Mouse (Mus musculus) heart, adult 2 months (tissue): ENCODE results near the gene Glrx3. TPM values are rescaled to one million over a fixed set of nuclear protein-coding genes. Genes with fewer than 3 reads are reported as not detected.

ENCODE experiments used
- DNase-seq, 2 experiments: peaks; one replicate each; pipeline ENCODE4 v3.0.0; 2021
- H3K27ac ChIP-seq: fragments of 200-600 bp; 2 replicates; pipeline ENCODE4 v1.8.1; 2022
- H3K27me3 ChIP-seq: fragments of 200-500 bp; 2 replicates; pipeline ENCODE4 v1.6.1; 2012; ENCODE audit warnings: mild to moderate bottlenecking, low read length, inconsistent platforms, mixed read lengths; ENCODE audit not compliant: control insufficient read depth, insufficient read depth
- H3K36me3 ChIP-seq: fragments of 200-500 bp; 2 replicates; pipeline ENCODE4 v1.6.1; 2012; ENCODE audit warnings: low read length, inconsistent platforms; ENCODE audit not compliant: control insufficient read depth, insufficient read depth
- H3K4me1 ChIP-seq: fragments of 200-500 bp; 2 replicates; pipeline ENCODE4 v1.6.1; 2011; ENCODE audit warnings: low read length; ENCODE audit not compliant: control insufficient read depth, insufficient read depth
- H3K4me3 ChIP-seq: fragments of 200-600 bp; 2 replicates; pipeline ENCODE4 v1.8.1; 2022
- H3K79me2 ChIP-seq: fragments of 200-500 bp; replicated peaks from 2 replicates; pipeline ENCODE4 v1.6.1; 2012; ENCODE audit warnings: mild to moderate bottlenecking, inconsistent platforms, low read length, moderate library complexity, mixed read lengths; ENCODE audit not compliant: control insufficient read depth, insufficient read depth
- H3K9ac ChIP-seq: fragments of 200-500 bp; 2 replicates; pipeline ENCODE4 v1.6.1; 2012; ENCODE audit warnings: low read depth, mild to moderate bottlenecking, control low read depth, inconsistent platforms, low read length, mixed read lengths
- CTCF ChIP-seq: fragments of 200-600 bp; IDR thresholded peaks from 2 replicates; pipeline ENCODE4 v1.8.1; 2022; ENCODE audit warnings: antibody characterized with exemption, mild to moderate bottlenecking, moderate library complexity
- EP300 ChIP-seq: fragments of 200-500 bp; IDR thresholded peaks from 2 replicates; pipeline ENCODE4 v1.6.1; 2011; ENCODE audit warnings: low read depth, low read length, control low read depth; ENCODE audit not compliant: insufficient read depth
- POLR2A ChIP-seq: fragments of 200-500 bp; IDR thresholded peaks from 2 replicates; pipeline ENCODE4 v1.6.1; 2011; ENCODE audit warnings: mild to moderate bottlenecking, low read depth, low read length, control low read depth; ENCODE audit not compliant: insufficient read depth
- WGBS: fragments of 180-500 bp; shearing (Covaris S2); methylation state at CpG from one replicate; pipeline ENCODE4 v1.1.7; 2018; 5-methylcytosine and 5-hydroxymethylcytosine counted together
- intact Hi-C: fragments of 180-260 bp; cut with DNase I; formaldehyde crosslinking; loops from one replicate; pipeline ENCODE4 v1.15.1; 2025
- polyA plus RNA-seq: library from polyadenylated mRNA; depleted of rRNA; stranded (reverse); fragments of >200 nt; gene quantifications from 2 replicates; pipeline ENCODE4 v1.2.3, GENCODE M21; 2012
- total RNA-seq, 2 experiments: library from RNA; stranded (reverse); gene quantifications; 2 replicates each; pipeline ENCODE4 v1.2.3; 2021

Gene Glrx3
- total and polyA plus RNA-seq, 3 experiments, result 94.9 to 147 (median 123) TPM

GRCm38 (mm10) chr7:137461396-137461795 lies 24.0 kb downstream of the Glrx3 start:
- intact Hi-C loops, result loop anchor here (10.0 kb wide), 1 partner anchor 137 kb away; no protein-coding TSS in a partner anchor

GRCm38 (mm10) chr7:137468174-137468573 lies 30.8 kb downstream of the Glrx3 start:
- intact Hi-C loops, result loop anchor here (10.0 kb wide), 1 partner anchor 143 kb away; no protein-coding TSS in a partner anchor

More at GRCm38 (mm10) chr7:137461396-137461795, 24.0 kb downstream of the Glrx3 start:
- WGBS, result 85% methylated on average over 5 of the region's 5 CpGs
- H3K27ac ChIP-seq, result no peak overlapping the region
- H3K4me1 ChIP-seq, result no peaks in the 10 kb centered on the region
- no peak overlapping the region for H3K9ac ChIP-seq
- no peak overlapping the region for H3K4me3 ChIP-seq
- H3K27me3 ChIP-seq, result no peaks in the 10 kb centered on the region
- no peaks in the 10 kb centered on the region for H3K36me3 ChIP-seq
- TF ChIP-seq CTCF (no peak), EP300 (no peak), POLR2A (no peak)
- no peaks in the 10 kb centered on the region for H3K79me2 ChIP-seq
- DNase-seq, result no peak

GRCm38 (mm10) chr7:137471431-137472120 lies 34.2 kb downstream of the Glrx3 start:
- H3K27me3 ChIP-seq, result no peaks in the 10 kb centered on the region
- no peaks in the 10 kb centered on the region for H3K4me1 ChIP-seq
- no peaks in the 10 kb centered on the region for H3K79me2 ChIP-seq
- no peak for DNase-seq
- TF ChIP-seq EP300, result no peak
- TF ChIP-seq CTCF, result peak; percentile 34
- TF ChIP-seq POLR2A, result no peak
- no peak overlapping the region for H3K4me3 ChIP-seq
- 54% methylated on average over 7 of the region's 7 CpGs for WGBS
- H3K27ac ChIP-seq, result no peak overlapping the region
- intact Hi-C loops, result no loop called here
- no peaks in the 10 kb centered on the region for H3K36me3 ChIP-seq
- H3K9ac ChIP-seq, result no peak overlapping the region

More at GRCm38 (mm10) chr7:137468174-137468573, 30.8 kb downstream of the Glrx3 start:
- H3K36me3 ChIP-seq, result no peaks in the 10 kb centered on the region
- no peak overlapping the region for H3K4me3 ChIP-seq
- H3K79me2 ChIP-seq, result no peaks in the 10 kb centered on the region
- H3K9ac ChIP-seq, result no peak overlapping the region
- no peak overlapping the region for H3K27ac ChIP-seq
- WGBS, result 84% methylated on average over 4 of the region's 4 CpGs
- H3K4me1 ChIP-seq, result no peaks in the 10 kb centered on the region
- TF ChIP-seq CTCF (peak; percentile 72), EP300 (0 out of 2 replicates have a peak, but pooled peaks have one; percentile 23), POLR2A (no peak)
- no peaks in the 10 kb centered on the region for H3K27me3 ChIP-seq
- DNase-seq, result peak in 1 of 2 experiments; percentile 30

GRCm38 (mm10) chr7:137472149-137472548 lies 34.7 kb downstream of the Glrx3 start:
- Histone ChIP-seq H3K36me3 (no peaks in the 10 kb centered on the region), H3K9ac (no peak overlapping the region), H3K27me3 (no peaks in the 10 kb centered on the region), H3K27ac (no peak overlapping the region), H3K4me1 (no peaks in the 10 kb centered on the region), H3K79me2 (no peaks in the 10 kb centered on the region), H3K4me3 (no peak overlapping the region)
- WGBS, result 76% methylated on average over 6 of the region's 6 CpGs
- intact Hi-C loops, result no loop called here
- DNase-seq, result no peak
- TF ChIP-seq POLR2A, result no peak
- no peak for TF ChIP-seq CTCF
- TF ChIP-seq EP300, result no peak

- Histone ChIP-seq H3K27ac (no peak overlapping the region), H3K9ac (no peak overlapping the region), H3K27me3 (peaks cover 2% of the 10 kb centered on the region; the same call in 1 of the 2 replicates), H3K79me2 (no peaks in the 10 kb centered on the region), H3K4me1 (no peaks in the 10 kb centered on the region), H3K4me3 (no peak overlapping the region), H3K36me3 (no peaks in the 10 kb centered on the region)
- DNase-seq, result peak; percentile 89 to 97
- intact Hi-C loops, result loop anchor here (1.0 to 5.0 kb wide), 5 partner anchors 72 to 1349 kb away; no protein-coding TSS in a partner anchor
- WGBS, result 13% methylated on average over 30 of the region's 30 CpGs
- 0 out of 2 replicates have a peak, but pooled peaks have one; percentile 100 for TF ChIP-seq CTCF
- peak; percentile 96 for TF ChIP-seq EP300
- no peak for TF ChIP-seq POLR2A
These were observed 40.7 kb downstream of the Glrx3 start for GRCm38 (mm10) chr7:137477950-137478620.
